Mouse (Mus musculus) heart, embryonic 16.5 days (tissue): ENCODE data around the gene Mast1. TPM values are rescaled to one million over a fixed set of nuclear protein-coding genes. Genes with fewer than 3 reads are reported as not detected.
A peak's percentile ranks its signal among the peaks of the same experiment; 100 is the strongest.

ENCODE experiments used
- ATAC-seq: fragments of 200-750 bp; cut with Nextera tagmentation; replicated peaks from 2 replicates; pipeline ENCODE4 v1.8.0; 2017; ENCODE audit warnings: moderate number of reproducible peaks; ENCODE audit not compliant: insufficient read depth, low FRiP score; ENCODE audit errors: extremely low read depth
- H3K27ac ChIP-seq: fragments of 300-500 bp; sonication (generic); 2 replicates; pipeline ENCODE4 v1.5.1; 2014; ENCODE audit warnings: mild to moderate bottlenecking, low read length, control low read depth, moderate library complexity
- H3K27me3 ChIP-seq: fragments of 300-500 bp; sonication (generic); 2 replicates; pipeline ENCODE4 v1.6.1; 2014; ENCODE audit warnings: low read length, mixed read lengths; ENCODE audit not compliant: control insufficient read depth, insufficient read depth
- H3K36me3 ChIP-seq: fragments of 300-500 bp; sonication (generic); 2 replicates; pipeline ENCODE4 v1.6.1; 2014; ENCODE audit not compliant: control insufficient read depth, insufficient read depth
- H3K4me1 ChIP-seq: fragments of 300-500 bp; sonication (generic); 2 replicates; pipeline ENCODE4 v1.6.1; 2014; ENCODE audit warnings: low read length, mixed read lengths; ENCODE audit not compliant: control insufficient read depth, insufficient read depth
- H3K4me2 ChIP-seq: fragments of 300-500 bp; sonication (generic); 2 replicates; pipeline ENCODE4 v1.6.1; 2014; ENCODE audit warnings: low read depth, mild to moderate bottlenecking, control low read depth, low read length
- H3K4me3 ChIP-seq: fragments of 300-500 bp; sonication (generic); 2 replicates; pipeline ENCODE4 v1.5.1; 2014; ENCODE audit warnings: mild to moderate bottlenecking, control low read depth, low read length
- H3K9ac ChIP-seq: fragments of 300-500 bp; sonication (generic); 2 replicates; pipeline ENCODE4 v1.6.1; 2014; ENCODE audit warnings: low read length, control low read depth
- H3K9me3 ChIP-seq: fragments of 300-500 bp; sonication (generic); replicated peaks from 2 replicates; pipeline ENCODE4 v1.6.1; 2016; ENCODE audit warnings: low read length; ENCODE audit not compliant: control insufficient read depth
- WGBS: fragments of 180-500 bp; shearing (Covaris S2); extraction: QIAGEN DNeasy Blood & Tissue Kit; methylation state at CpG from one replicate; pipeline ENCODE4 v1.1.7; 2014; 5-methylcytosine and 5-hydroxymethylcytosine counted together
- polyA plus RNA-seq: library from polyadenylated mRNA; unstranded; fragments of >200 nt; fragmentation: Nextera tagmentation; extraction: Ambion mirVana; gene quantifications from 2 replicates; pipeline ENCODE4 v1.2.1, GENCODE M21; 2015

The Mast1 gene
- polyA plus RNA-seq, 1 experiment from 2014 or later = 0.09 TPM

GRCm38 (mm10) chr8:84966603-84967002 lies 29.4 kb upstream of the Mast1 start:
- Histone ChIP-seq H3K9me3 (no peaks in the 10 kb centered on the region), H3K9ac (no peak overlapping the region), H3K27me3 (no peaks in the 10 kb centered on the region), H3K4me1 (peaks cover 33% of the 10 kb centered on the region), H3K36me3 (peaks cover 8% of the 10 kb centered on the region), H3K4me3 (no peak overlapping the region), H3K4me2 (no peak overlapping the region), H3K27ac (peak overlapping the region; percentile 30; the same call in 1 of the 2 replicates)
- no peak for ATAC-seq
- WGBS = 30% methylated on average over 3 of the region's 3 CpGs

DNA sequence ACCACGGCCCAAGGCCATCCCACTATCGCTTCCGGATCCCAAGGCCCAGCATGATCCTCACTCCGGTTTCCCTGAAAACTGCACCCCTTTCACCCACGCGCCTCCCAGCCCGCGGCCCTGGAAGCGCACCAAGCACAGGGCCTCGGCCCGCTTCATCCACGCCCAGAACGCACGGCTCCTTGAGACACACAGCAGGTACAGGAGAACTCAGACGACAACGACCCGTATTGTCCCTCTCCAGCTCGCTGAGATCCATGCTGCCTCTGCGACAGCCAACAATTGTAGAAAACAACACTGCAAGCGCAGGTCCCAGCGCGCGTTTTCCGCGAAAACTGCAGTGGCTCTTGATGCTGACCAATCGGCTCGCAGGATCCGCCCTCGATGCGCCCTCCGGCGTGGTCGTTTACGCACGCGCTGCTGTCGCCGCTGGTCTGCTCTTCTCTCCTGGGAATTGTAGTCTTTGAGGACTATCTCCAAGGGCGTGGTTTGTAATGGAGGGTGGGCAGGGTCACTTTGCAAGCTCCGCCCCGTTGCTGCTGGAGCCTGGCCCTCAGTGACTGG lies 28.7 kb upstream of the Mast1 start:
- Histone ChIP-seq H3K27ac (peak overlapping the region; percentile 72), H3K4me2 (peak overlapping the region; percentile 96), H3K9ac (peak overlapping the region; percentile 80), H3K4me1 (peaks cover 29% of the 10 kb centered on the region), H3K4me3 (peak overlapping the region; percentile 77), H3K36me3 (0 out of 2 replicates have a peak, but pooled peaks cover 3% of the 10 kb centered on the region), H3K27me3 (no peaks in the 10 kb centered on the region), H3K9me3 (no peaks in the 10 kb centered on the region)
- 0% methylated on average over 41 of the region's 41 CpGs for WGBS
- ATAC-seq = peak; percentile 88

DNA sequence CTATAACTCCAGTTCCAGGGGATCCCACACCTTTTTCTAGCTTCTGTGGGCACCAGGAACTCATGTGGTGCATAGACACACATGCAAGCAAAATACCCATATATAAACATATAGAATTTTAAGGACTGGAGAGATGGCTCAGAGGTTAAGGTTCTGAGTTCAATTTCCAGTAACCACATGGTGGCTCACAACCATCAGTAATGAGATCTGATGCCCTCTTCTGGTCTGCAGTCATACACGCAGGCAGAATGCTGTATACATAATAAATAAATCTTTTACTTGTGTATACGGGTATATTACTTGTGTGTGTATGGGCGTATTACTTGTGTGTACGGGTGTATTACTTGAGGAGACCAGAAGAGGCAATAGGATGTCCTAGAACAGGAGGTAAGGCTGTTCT lies 26.8 kb upstream of the Mast1 start:
- Histone ChIP-seq H3K36me3 (0 out of 2 replicates have a peak, but pooled peaks cover 3% of the 10 kb centered on the region), H3K27ac (no peak overlapping the region), H3K9ac (no peak overlapping the region), H3K9me3 (no peaks in the 10 kb centered on the region), H3K4me1 (peaks cover 22% of the 10 kb centered on the region), H3K4me2 (no peak overlapping the region), H3K27me3 (no peaks in the 10 kb centered on the region), H3K4me3 (no peak overlapping the region)
- 85% methylated on average over 4 of the region's 4 CpGs for WGBS
- ATAC-seq = no peak

GRCm38 (mm10) chr8:84959811-84960210 lies 22.7 kb upstream of the Mast1 start:
- no peak for ATAC-seq
- no peak overlapping the region for H3K4me2 ChIP-seq
- peak overlapping the region; percentile 45 for H3K27ac ChIP-seq
- 67% methylated on average over 7 of the region's 7 CpGs for WGBS
- no peak overlapping the region for H3K4me3 ChIP-seq
- H3K9me3 ChIP-seq = no peaks in the 10 kb centered on the region
- 0 out of 2 replicates have a peak, but pooled peaks cover 7% of the 10 kb centered on the region for H3K36me3 ChIP-seq
- H3K9ac ChIP-seq = no peak overlapping the region
- H3K4me1 ChIP-seq = peaks cover 1% of the 10 kb centered on the region; the same call in 1 of the 2 replicates
- no peaks in the 10 kb centered on the region for H3K27me3 ChIP-seq

DNA sequence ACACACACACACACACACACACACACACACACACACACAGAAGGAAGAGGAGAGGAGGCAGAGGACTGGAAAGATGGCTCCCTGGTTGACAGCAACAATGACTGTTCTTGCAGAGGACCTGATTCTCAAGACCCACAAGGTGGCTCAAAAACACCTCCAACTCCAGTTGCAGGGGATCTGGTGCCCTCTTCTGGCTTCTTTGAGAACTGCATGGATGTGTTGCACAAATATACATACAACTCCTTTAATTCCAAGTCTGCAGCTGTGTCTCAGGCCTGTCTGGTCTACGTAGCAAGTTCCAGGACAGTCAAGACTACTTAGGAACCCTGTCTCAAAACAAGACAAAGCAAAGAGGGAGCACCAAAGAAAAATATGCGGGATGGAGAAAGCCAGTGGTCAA lies 19.6 kb upstream of the Mast1 start:
- ATAC-seq = no peak
- Histone ChIP-seq H3K4me1 (no peaks in the 10 kb centered on the region), H3K27ac (no peak overlapping the region), H3K9ac (no peak overlapping the region), H3K9me3 (no peaks in the 10 kb centered on the region), H3K27me3 (peaks cover 7% of the 10 kb centered on the region; the same call in 1 of the 2 replicates), H3K4me2 (no peak overlapping the region), H3K36me3 (0 out of 2 replicates have a peak, but pooled peaks cover 5% of the 10 kb centered on the region), H3K4me3 (no peak overlapping the region)
- WGBS = 48% methylated on average over 2 of the region's 2 CpGs

- H3K27me3 ChIP-seq = peaks cover 29% of the 10 kb centered on the region
- H3K36me3 ChIP-seq = 0 out of 2 replicates have a peak, but pooled peaks cover under 1% of the 10 kb centered on the region
- no peak overlapping the region for H3K27ac ChIP-seq
- peak overlapping the region; percentile 15; the same call in 1 of the 2 replicates for H3K4me3 ChIP-seq
- peak overlapping the region; percentile 39 for H3K4me2 ChIP-seq
- H3K4me1 ChIP-seq = no peaks in the 10 kb centered on the region
- no peak overlapping the region for H3K9ac ChIP-seq
- no peaks in the 10 kb centered on the region for H3K9me3 ChIP-seq
- ATAC-seq = no peak; the same call in 1 of the 2 replicates
- 6% methylated on average over 18 of the region's 18 CpGs for WGBS
Observed at GRCm38 (mm10) chr8:84952612-84953255, 15.6 kb upstream of the Mast1 start.

GRCm38 (mm10) chr8:84949753-84950152 lies 12.6 kb upstream of the Mast1 start:
- Histone ChIP-seq H3K9ac (no peak overlapping the region), H3K4me2 (no peak overlapping the region), H3K4me1 (peaks cover 5% of the 10 kb centered on the region), H3K27me3 (peaks cover 52% of the 10 kb centered on the region), H3K9me3 (no peaks in the 10 kb centered on the region), H3K36me3 (no peaks in the 10 kb centered on the region), H3K4me3 (no peak overlapping the region), H3K27ac (no peak overlapping the region)
- ATAC-seq = no peak
- 17% methylated on average over 12 of the region's 12 CpGs for WGBS

DNA sequence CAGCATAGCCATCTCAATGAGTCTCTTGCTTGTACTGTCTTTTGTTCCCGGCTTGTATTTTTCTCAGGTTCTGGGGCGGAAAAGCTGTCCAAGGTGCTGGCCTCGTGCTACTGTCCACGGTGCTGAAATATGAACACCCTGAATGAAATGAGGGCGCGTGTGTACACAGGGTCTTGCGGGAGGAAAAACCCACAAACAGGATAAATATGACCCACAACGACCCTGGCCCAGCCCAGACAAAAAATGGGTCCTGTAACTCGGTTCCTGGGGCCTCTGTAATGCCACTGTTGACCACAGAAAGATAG lies 10.0 kb upstream of the Mast1 start:
- H3K4me3 ChIP-seq = no peak overlapping the region
- 13% methylated on average over 9 of the region's 9 CpGs for WGBS
- ATAC-seq = no peak
- no peak overlapping the region for H3K4me2 ChIP-seq
- peaks cover 64% of the 10 kb centered on the region for H3K27me3 ChIP-seq
- H3K9ac ChIP-seq = no peak overlapping the region
- H3K36me3 ChIP-seq = no peaks in the 10 kb centered on the region
- H3K9me3 ChIP-seq = no peaks in the 10 kb centered on the region
- H3K27ac ChIP-seq = no peak overlapping the region
- peaks cover 5% of the 10 kb centered on the region for H3K4me1 ChIP-seq

- H3K4me1 ChIP-seq = peaks cover 5% of the 10 kb centered on the region
- no peak within 1 kb of the TSS for H3K9ac ChIP-seq
- no peak within 1 kb of the TSS for H3K27ac ChIP-seq
- H3K27me3 ChIP-seq = peaks cover 65% of the 10 kb centered on the region
- 11% methylated on average over 17 of the region's 17 CpGs for WGBS
- H3K4me3 ChIP-seq = peak within 1 kb of the TSS; percentile 47
- no peaks in the 10 kb centered on the region for H3K9me3 ChIP-seq
- H3K36me3 ChIP-seq = no peaks in the 10 kb centered on the region
- H3K4me2 ChIP-seq = peak within 1 kb of the TSS; percentile 70
- no peak for ATAC-seq
Observed at GRCm38 (mm10) chr8:84946528-84947240, 9.5 kb upstream of the Mast1 start, which contains the start of gene Rtbdn. Gene Rtbdn, plus strand, starts transcription at chr8:84946991.
